Mouse (Mus musculus) fibroblast of lung, adult 2 months (primary cell): ENCODE results near the gene Mrtfb.

ENCODE experiments used
- DNase-seq: peaks from one replicate; pipeline ENCODE4 v3.0.0-alpha.2; 2011; ENCODE audit warnings: low read depth

The Mrtfb gene

DNA sequence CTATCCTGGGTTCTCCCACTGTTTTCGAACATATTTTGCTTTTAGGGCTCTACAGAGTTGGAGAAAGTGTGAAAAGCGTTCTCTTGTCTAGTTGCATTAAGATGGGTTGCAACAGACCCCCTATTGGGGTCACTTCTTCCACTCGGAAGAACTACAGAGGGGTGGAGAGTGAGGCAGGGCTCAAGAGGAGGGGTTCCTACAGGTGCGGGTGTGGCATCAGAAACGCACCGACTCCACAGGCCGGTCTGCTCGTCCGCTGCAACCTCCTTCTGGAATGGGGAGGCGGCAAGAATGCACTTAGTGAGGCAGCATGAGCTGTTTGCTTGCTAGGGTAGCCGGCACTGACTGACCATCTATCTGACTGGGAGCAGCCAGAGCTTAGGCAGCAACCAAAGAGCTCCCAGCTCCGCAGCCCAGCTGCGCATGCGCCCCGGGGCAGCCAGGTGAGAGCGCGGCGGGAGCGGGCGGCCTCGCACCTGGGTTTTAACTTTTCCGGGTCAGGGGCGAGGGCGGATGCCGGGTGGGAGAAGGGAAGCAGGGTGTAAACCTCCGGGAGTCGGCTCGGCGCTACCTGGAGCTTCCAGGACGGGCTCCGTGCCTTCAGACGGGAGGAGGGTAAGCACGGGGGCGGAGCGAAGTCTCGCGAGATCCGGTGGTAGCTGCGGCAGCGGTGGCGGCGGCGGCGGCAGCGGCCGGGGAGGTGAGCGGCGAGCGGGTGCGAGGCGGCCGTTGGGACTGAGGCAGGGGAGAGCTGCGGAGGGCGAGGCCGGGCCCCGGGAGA is at the start of gene Mrtfb:
Gene Mrtfb, plus strand, starts transcription at position 627 of the 781 bp plus-strand sequence.
- DNase-seq: peak; percentile 58

DNA sequence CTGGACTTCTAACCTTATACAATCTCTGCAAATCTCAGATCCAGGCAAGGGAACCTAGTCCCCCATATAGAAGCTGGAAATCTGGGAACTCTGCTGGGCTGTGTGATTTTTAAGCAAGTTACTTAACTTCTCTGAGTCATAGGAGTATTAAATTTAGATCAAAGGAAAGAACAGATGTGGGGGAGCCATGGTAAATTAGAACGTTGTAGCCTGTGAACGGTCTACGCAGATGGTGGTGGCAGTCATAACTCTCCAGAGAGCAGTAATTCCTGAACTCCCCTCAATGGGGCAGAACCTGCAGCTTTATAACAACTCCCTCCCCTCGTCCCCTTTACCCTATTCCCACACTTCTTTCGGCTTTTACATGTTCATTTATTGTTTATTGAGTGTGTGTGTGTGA is 48.6 kb upstream of the Mrtfb start:
- DNase-seq: no peak

DNA sequence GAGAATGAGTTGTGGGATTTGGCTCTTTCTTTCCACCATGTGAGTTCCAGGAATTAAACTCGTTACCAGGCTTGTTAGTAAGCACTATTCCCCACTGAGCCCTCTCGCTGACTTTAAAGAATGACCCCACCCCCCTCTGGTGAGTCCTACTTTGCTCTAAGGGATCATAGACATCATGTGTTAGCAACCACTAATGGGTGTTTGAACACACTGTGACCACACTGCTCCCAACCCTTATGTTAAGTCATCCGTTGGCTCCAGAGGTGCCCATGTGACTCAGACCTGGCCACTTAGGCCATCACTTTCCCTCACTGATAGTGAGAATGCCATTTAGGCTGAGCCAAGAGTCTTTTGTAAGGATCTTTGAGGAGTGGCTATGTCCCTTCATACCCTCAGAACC is 48.2 kb upstream of the Mrtfb start:
- DNase-seq: peak; percentile 27

DNA sequence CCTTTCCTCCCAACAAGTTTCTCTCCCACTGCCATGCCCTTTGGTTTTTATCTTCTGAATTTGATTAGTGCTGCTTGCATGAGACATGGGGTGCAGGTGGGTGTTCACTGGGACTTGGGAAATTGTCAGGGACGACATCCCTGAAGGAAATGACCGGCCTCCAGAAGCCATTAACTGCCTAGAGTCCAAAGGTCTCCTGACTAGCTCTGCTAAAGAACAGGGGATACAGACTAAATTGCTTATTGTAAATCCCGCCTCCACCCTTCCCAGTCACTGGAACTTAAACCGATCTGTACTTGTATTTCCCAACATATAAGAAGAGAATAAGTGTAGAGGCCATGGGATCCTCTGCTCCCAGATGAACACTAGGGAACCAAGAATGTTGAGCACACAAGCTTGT is 43.5 kb upstream of the Mrtfb start:
- no peak for DNase-seq

DNA sequence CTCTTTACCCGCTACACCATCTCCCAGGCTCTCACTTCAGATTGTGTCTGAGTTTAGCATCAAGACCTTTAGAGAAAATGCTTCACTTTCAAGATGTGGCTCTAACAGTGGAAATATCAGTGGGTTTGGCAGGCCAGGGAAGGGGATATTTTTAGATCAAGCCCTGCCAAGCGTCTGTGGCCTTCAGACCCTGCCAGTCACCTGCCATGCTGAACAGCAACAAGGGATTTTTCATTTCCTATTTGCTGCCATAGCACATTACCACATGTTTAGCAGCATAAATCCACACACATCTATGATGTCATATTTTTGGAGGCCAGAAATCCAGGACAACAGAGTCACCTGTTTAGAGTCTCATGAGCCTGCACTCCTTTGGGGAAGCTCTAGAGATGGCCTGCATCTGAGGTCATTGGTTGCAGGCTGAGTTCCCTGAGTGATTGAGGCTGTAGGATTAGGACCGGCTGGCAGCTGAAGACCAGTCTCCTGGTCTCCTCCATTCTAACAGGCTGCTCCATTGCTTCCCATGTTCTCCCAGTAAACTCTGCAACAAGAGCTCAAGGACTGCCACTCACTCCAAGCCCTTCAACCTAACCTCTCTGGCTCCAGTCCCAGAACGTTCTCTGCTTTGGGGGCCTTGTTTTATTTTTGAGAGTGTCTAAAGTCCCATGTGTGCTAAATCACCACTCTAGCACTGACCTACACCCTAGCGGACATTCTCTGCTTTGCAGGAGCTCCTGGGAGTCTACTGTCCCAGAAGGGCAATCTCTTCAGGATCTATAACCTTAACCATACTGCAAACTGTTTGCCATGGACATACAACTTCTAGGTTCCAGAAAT is 39.9 kb upstream of the Mrtfb start:
- no peak for DNase-seq

DNA sequence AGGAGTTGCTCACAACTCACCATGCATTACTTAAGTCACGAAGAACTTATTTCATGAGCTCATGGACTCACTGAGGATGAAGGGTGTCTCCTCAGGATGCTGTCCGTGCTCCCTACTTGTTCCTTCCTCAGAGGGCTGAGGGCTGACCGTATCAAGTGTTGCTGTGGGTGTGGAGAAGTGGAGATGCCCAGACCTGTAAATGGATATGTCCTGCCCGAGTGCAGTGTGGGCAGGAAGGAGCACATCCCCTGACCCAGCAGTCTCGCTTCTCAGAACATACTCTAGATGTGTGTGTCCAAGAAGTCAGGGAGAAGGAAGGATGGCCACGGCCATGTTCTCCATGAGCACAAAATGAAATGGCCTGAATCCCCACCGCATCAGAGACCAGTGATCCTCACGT is 38.3 kb upstream of the Mrtfb start:
- DNase-seq: no peak

DNA sequence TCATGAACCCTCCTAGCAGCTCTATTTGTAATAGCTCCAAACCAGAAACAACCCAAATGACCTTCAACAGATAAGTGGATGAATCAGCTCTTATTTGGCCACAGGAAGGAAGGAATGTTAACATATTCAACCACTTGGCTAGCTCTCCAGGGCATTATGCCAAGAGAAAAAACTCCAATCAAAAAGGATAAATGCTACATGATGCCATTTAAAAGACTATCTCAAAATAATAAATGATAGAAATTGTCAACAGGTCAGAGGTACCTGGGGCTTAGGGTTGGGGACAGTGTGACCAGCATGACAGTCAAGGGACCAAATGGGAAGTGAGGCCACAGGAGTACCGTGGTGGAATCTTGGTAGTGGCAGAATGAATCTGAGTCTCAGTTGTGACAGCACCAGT is 34.8 kb upstream of the Mrtfb start:
- no peak for DNase-seq

DNA sequence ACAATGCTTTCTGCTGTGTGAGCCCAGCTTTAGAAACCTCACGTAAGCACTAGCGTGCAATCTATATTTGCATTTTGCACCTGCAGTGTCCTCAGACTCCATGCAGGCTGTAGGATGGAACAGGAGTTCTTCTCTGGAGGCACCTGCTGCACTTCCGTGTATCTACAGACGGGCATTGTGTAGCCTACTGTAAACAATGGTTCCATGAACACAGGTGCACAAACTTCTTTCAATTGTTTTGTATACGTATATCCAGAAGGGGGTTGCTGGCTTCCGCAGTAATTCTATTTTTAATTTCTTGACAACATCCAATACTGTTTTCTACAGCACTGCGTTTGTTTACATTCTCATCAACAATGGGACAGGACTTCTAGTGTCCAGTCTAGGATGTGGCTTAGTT is 24.2 kb upstream of the Mrtfb start:
- no peak for DNase-seq

DNA sequence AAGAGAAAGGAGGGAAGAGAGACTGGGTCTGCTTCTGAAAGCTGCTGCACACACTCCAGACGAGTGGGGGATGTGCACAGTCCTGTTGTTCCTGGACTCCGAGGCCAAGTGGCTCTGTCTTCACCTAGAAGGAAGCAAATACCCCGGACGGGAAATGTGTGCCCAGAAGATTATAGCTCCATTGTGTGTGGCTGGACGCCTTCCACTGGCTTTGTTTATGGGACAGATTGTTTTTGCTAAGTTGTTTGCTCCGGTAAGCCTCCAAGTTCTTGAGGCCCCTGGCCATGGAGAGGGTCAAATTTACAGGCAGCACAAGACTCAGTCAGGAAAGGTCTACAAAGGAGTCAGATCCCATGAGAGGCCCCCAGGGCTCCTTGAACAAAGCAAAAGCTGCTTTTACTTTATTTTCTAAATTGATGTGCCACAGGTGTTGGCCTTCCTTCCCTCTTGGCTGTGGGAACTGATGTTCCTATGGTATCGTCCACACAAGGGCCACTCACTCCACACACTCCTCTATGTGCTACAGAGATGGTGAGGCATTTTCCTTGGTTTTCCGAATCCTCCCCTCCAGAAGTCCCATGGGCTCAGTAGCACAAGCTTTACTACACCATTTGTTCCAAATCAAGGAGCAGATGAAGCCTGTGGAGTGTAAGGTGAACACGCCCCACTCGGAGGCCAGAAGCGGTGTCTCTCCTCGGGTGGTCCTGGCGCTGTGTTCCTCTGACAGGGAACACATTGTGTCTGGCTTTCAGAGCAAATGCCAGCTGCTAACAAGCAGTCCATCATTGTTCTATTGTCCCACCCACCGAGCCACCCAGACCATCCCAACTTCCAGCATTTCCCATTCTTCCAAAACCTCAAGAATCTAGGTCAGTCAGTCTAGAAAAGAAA is 23.1 kb upstream of the Mrtfb start:
- DNase-seq: no peak

DNA sequence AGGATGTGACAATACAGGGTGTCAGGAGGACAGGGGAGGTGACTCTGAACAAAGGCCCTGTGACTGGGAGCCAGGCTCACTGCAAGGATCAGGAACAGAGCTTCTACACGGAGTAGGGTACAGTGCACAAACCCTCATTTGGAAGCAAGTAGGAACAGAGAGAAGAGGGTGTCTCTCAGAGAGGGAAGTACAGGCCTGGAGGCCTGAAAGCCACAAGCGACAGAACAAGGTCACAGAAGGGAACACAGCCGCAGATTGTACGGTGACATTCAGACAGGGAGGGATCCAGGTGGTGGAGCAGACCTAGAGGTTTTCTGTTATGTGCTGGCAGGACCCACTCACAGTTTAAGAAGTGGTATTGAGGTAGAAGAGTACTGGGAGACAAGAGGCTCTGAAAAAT is 17.2 kb upstream of the Mrtfb start:
- DNase-seq: no peak

DNA sequence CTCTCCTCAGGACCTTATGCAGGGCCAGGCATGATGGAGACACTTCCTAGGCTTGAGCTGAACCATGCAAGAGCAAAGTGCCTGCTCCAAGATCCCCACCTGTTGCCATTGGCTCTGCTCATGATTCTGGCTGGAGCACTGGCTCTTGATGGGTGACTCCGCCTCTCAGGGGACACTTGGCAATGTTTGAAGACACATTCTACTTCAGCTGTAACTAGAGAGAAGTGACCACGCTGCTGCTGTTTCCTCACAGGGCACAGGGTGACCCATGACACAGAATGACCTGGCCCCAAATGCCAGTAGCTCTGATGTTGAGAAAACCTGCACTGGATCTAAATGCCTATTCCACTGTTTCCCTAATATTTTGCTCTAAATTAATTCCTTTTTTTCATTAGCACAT is 16.7 kb upstream of the Mrtfb start:
- DNase-seq: no peak

DNA sequence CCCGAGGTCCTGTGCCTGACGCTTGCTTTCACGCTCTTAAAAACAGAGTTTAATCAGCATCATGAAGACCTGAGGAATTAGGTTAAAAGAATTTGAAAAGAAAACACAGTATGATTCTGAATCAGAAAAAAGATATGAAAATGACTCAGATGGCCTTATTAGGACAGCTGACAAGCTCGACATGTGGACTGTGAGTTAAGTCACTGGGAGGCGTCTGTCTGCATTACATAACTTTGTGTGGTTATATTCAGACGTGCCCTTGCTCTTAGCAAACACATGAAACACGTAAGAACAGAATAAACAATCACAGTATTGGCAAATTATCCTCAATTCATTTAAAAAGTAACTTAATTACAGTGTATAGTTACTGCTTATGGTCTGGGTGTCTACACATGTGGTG is 16.0 kb upstream of the Mrtfb start:
- DNase-seq: peak; percentile 61

DNA sequence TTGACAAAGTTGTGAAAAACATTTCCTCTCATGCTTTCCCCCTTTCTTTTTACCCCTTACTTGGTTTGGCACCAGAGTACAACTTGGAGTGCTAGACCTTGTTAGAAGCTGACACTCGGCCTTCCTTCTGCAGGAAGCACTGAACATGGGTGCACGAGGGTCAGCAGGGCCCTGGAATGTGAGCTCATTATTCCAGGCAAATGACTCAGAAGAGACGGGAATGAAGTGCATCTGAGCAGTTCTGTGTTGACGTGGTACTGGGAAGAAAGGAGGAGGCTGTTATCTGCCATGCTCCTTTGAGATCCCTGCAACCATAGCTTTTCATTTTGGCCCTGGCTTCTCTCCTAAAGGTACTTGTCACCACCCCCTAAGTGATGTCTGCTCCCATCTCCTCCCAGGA is 10.6 kb upstream of the Mrtfb start:
- DNase-seq: no peak

DNA sequence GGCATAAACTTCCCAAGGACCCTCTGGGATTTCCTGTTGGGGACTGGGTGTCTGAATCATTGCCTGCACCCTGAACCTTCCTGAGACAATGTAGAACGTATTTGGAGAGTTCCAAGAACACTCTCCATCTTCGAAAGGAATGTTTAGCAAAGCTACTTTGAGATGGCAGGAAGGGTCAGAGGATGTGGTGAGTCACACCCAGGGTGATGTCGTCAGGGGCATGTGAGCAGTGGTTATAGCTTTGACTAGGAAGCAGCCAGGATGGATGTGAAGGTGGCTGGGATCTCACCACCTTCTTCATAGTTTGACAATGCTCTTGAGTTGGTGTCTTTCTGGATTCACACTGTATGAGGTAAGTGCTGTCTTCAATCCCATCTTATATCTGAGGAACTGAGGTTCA is 9.4 kb upstream of the Mrtfb start:
- no peak for DNase-seq

DNA sequence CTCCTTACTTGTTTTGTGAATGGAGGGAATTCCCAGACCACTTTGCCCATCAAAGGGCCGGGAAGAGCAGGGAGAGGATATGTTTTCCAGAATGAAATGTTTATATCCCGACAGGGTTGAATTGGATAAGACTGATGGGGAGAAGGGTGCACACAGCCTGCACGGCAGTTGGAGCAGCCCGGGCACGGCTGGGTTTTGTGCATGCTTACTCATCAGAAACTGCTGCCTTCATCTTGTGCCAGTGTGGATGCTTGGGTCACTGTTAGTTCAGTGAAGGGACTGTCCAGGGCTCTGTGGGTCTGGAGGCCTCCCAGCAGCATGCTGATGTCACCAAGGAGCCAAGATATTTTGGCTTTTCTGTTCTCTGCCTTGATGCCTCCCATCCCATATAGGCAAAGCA is 6.2 kb upstream of the Mrtfb start:
- no peak for DNase-seq

DNA sequence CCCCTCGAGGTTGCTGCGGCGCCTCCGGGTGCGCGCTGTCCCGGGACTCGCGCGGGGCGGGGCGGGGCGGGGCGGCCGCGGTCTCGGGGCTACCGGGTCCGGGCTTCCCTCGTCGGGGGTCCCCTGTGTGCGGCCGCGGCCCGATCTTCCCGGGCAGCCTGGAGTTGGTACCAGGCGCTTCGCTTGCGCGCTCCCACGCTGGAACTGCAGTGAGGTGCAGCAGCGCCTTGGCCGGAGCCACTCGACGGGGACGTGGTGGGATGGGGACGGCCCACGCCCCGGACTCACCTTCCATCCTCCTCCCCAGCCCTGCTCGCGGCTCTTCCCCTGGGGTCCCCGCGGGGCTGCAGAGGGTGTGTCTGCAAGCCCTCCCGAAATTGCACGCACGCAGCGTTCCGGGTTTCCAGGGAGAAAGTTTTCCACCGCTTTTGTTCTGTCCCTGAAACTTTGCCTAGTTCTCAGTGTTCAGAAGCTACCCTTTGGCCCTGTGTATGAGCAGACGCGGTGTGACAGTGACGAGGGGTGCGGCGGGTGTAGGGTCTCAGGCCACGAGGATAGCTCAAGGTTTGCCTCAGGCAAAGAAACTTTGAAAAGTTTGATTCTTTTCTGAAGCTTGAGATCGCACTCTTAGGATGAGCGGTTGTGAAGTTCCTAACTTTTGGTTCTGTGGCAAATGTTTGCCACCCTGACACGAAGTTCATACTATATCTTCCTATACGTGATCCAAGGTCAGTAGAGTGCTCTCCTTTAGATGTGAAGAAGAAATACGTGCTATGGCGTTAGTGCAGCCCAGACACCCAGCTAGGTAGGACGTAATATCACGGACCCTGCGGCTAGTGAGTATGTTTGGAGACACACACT is 616 bp downstream of the Mrtfb start:
- DNase-seq: no peak

DNA sequence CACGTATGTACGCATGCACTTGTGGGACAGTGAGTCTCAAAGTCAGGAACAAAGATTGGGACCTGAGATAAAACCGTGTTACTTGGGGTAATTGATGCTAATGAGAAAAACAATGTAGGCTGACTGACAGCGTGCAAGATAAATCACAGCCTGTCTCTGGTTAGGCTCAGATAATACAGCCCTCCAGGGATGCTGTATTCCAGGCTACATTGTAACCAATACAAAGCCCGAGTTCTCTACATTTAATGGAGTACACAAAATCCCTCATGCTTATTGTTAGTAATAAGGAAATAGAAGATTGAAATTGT is 1.2 kb downstream of the Mrtfb start:
- DNase-seq: no peak

DNA sequence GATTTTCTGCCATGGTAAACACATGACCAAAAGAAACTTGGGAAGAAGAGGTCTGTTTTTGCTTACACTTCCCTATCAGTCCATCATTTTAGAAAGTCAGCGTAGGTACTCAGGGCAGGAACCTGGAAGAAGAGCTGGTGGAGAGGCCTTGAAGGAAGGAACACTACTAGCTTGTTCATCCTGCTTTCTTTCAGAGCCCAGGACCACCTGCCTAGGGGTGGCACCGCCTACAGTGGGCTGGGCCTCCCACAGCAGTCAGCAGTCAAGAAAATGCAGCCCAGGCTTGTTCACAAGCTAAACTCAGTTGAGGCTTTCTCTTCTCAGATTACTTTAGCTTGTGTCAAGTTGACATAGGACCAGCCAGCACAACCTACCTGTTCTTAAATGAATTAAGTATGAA is 2.7 kb downstream of the Mrtfb start:
- DNase-seq: no peak

DNA sequence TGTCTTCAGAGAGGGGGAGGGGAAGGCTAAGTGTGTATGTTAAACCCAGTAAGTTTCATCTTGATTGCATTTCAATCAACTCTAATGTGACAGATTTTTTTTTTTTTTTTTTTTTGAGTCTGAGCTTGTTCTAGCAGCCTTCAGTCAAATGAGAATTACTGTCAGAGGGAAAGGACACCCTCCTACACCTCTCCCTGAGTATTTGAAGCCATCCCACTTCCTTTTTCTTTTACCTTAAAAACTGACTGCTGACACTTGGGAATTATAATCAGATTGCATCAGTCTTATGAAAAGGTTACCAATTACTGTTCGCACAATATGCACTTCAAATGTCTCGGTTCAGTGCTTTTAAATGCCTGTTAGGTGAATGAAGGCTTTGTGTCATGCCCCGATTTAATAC is 10.0 kb downstream of the Mrtfb start:
- DNase-seq: no peak

DNA sequence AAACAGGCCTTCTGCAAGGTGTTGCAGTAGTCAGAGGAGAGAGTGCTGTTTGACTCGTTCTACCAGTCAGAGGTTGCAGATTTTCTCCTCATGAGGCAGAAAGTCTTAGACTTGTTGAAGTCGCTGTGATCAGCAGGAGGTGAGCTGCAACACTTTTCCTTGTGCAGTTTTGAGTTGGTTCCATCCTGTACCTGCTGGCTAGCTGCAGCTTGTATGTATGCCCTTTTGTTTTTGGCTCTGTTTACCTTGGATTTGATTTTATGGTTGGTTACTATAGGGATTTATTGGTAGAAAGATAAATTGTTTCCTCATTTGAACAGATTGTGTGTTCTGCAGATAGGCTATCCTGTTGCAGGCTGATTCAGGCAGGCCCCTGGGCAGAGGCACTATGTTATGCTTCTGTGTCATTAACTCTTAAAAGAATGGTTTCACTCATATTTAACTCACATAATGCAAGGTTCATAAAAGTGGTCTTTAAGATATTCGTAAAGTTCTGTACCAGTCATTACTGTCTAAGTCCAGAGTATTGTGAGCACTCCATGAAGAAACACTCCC is 11.1 kb downstream of the Mrtfb start:
- DNase-seq: no peak

DNA sequence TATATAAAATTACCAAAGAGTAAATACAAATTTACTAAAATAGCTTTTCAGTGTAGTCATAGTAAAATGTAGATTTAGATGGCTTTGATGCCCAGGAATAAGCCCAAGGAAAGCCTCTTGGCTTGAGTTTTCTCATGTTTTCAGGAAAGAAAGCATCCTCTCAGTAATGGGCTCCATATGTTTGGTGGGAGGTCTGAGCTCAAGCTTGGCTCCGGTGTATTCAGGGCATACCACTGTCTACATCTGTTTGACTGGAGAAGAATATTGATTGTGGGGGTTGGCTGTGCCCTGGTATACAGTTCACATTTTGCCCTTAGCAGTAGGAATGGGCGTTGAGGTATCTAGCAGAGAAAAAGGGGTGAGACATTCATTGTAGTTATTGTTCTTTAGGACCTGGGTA is 13.1 kb downstream of the Mrtfb start:
- DNase-seq: no peak

DNA sequence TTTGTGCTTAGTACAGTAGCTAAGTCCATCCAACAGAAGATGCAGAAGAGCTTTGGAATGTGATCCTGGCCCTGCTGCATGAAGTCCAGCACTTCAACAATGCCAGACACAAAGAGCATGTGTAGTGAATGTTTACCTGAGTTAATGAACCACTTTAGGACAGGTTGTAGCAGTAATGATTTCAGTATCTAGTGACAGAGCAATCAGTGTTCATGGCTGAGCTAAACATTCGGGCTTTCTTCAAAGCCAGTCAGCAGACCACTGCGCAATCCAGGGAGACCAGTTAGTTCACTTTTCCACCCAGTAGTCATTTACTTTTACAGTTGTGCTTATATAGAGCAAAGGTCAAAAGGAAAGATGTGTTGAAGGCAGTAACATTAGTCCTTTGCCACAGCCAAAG is 20.0 kb downstream of the Mrtfb start:
- no peak for DNase-seq
